Mouse (Mus musculus): ENCODE measurements around the gene Duoxa1. TPM values are rescaled to one million over a fixed set of nuclear protein-coding genes. Genes with fewer than 3 reads are reported as not detected.
"Not testable (repeated sequence)": the region's sequence is repeated elsewhere in the genome, so short reads cannot be mapped to it uniquely, and the experiment has no call there.

Gene Duoxa1
- total and polyA plus RNA-seq, 2 experiments from 2014 or later = 0.41 TPM; not detected in 1

- DNase-seq (ENCODE audit: low spot score) = no peak
- Histone ChIP-seq H3K4me1 (ENCODE audit: insufficient read depth, low read length) (peaks cover 16% of the 10 kb centered on the region; the same call in 1 of the 2 replicates), H3K4me3 (ENCODE audit: low read depth, low read length) (no peak overlapping the region), H3K9me3 (ENCODE audit: low read length) (no peaks in the 10 kb centered on the region), H3K9ac (replicated peaks; ENCODE audit: low read length, poor library complexity, severe bottlenecking) (no peak overlapping the region), H3K4me2 (ENCODE audit: low read depth, low read length, poor library complexity, severe bottlenecking) (no peak overlapping the region), H3K27me3 (ENCODE audit: insufficient read depth, low read length) (no peaks in the 10 kb centered on the region), H3K36me3 (ENCODE audit: insufficient read depth, low read length) (no peaks in the 10 kb centered on the region), H3K27ac (ENCODE audit: low read depth, low read length) (no peak overlapping the region)
- ATAC-seq (ENCODE audit: low FRiP score) = no peak
- peak; percentile 17; the same call in 1 of the 2 replicates for TF ChIP-seq CTCF (IDR thresholded peaks at IDR 0.05)
- 83% methylated on average over 6 of the region's 6 CpGs for WGBS
Observed at GRCm38 (mm10) chr2:122345106-122345893, 31.8 kb upstream of the Duoxa1 start.

- DNase-seq (ENCODE audit: low spot score) = no peak
- Histone ChIP-seq H3K4me1 (ENCODE audit: insufficient read depth, low read length) (no peaks in the 10 kb centered on the region), H3K36me3 (ENCODE audit: insufficient read depth, low read length) (no peaks in the 10 kb centered on the region), H3K9ac (replicated peaks; ENCODE audit: low read length, poor library complexity, severe bottlenecking) (no peak overlapping the region), H3K27ac (ENCODE audit: low read depth, low read length) (no peak overlapping the region), H3K4me2 (ENCODE audit: low read depth, low read length, poor library complexity, severe bottlenecking) (peak overlapping the region; percentile 20), H3K4me3 (ENCODE audit: low read depth, low read length) (peak overlapping the region; percentile 9; the same call in 1 of the 2 replicates), H3K27me3 (ENCODE audit: insufficient read depth, low read length) (no peaks in the 10 kb centered on the region), H3K9me3 (ENCODE audit: low read length) (no peaks in the 10 kb centered on the region)
- 72% methylated on average over 21 of the region's 21 CpGs for WGBS
- no peak for ATAC-seq (ENCODE audit: low FRiP score)
- TF ChIP-seq CTCF (IDR thresholded peaks at IDR 0.05) = no peak
Observed at GRCm38 (mm10) chr2:122337291-122337690, 23.8 kb upstream of the Duoxa1 start.

GRCm38 (mm10) chr2:122334170-122334569, 20.6 kb upstream of the Duoxa1 start:
- DNase-seq (ENCODE audit: low spot score) = no peak

DNA sequence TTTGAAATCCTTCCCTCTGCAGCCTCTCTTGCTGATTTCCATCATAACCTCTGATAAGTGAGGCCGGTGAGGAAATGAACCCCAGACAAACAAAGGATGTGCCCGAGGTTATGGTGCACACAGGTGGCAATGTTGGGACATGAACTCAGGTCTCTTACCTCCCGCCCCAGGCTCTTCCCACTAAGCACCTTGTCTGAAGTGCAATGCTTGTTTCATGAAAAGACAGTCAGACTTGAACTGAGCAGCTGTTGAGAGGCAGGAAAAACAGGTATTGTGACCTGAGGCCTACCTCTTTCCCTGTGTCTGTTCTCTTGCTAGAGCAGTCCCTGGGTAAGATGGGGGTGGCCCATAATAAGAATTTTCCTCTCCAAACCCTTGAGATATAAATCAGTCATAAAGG, 18.7 kb upstream of the Duoxa1 start:
- no peak overlapping the region for H3K4me2 ChIP-seq (ENCODE audit: low read depth, low read length, poor library complexity, severe bottlenecking)
- no peaks in the 10 kb centered on the region for H3K9me3 ChIP-seq (ENCODE audit: low read length)
- no peak overlapping the region for H3K27ac ChIP-seq (ENCODE audit: low read depth, low read length)
- H3K4me3 ChIP-seq (ENCODE audit: low read depth, low read length) = no peak overlapping the region
- H3K9ac ChIP-seq (replicated peaks; ENCODE audit: low read length, poor library complexity, severe bottlenecking) = no peak overlapping the region
- TF ChIP-seq CTCF (IDR thresholded peaks at IDR 0.05) = no peak
- no peak for ATAC-seq (ENCODE audit: low FRiP score)
- no peak for DNase-seq (ENCODE audit: low spot score)
- WGBS = 93% methylated on average over 3 of the region's 3 CpGs
- no peaks in the 10 kb centered on the region for H3K36me3 ChIP-seq (ENCODE audit: insufficient read depth, low read length)
- no peaks in the 10 kb centered on the region for H3K4me1 ChIP-seq (ENCODE audit: insufficient read depth, low read length)
- no peaks in the 10 kb centered on the region for H3K27me3 ChIP-seq (ENCODE audit: insufficient read depth, low read length)

More at GRCm38 (mm10) chr2:122334170-122334569, 20.6 kb upstream of the Duoxa1 start:
- no peak; the same call in 1 of the 2 replicates for ATAC-seq (ENCODE audit: low FRiP score)
- H3K27me3 ChIP-seq (ENCODE audit: insufficient read depth, low read length) = no peaks in the 10 kb centered on the region
- 64% methylated on average over 3 of the region's 3 CpGs for WGBS
- no peak overlapping the region for H3K4me3 ChIP-seq (ENCODE audit: low read depth, low read length)
- no peaks in the 10 kb centered on the region for H3K36me3 ChIP-seq (ENCODE audit: insufficient read depth, low read length)
- no peak overlapping the region for H3K27ac ChIP-seq (ENCODE audit: low read depth, low read length)
- no peaks in the 10 kb centered on the region for H3K9me3 ChIP-seq (ENCODE audit: low read length)
- H3K4me1 ChIP-seq (ENCODE audit: insufficient read depth, low read length) = no peaks in the 10 kb centered on the region
- no peak overlapping the region for H3K9ac ChIP-seq (replicated peaks; ENCODE audit: low read length, poor library complexity, severe bottlenecking)
- no peak for TF ChIP-seq CTCF (IDR thresholded peaks at IDR 0.05)
- H3K4me2 ChIP-seq (ENCODE audit: low read depth, low read length, poor library complexity, severe bottlenecking) = no peak overlapping the region

DNA sequence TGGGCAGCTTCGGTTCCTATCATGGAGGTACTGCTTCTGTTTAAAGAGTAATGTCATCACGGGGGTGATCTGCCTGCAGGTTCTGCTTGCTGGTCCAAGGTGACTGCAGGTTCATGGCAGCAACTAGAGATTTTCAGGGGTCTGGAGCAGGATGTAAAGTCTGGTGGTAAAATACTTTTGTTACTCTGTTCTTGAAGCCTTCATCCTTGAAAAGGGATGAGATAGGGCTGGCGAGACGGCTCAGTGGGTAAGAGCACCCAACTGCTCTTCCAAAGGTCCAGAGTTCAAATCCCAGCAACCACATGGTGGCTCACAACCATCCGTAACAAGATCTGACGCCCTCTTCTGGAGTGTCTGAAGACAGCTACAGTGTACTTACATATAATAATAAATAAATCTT, 16.8 kb upstream of the Duoxa1 start:
- H3K4me2 ChIP-seq (ENCODE audit: low read depth, low read length, poor library complexity, severe bottlenecking); H3K9ac ChIP-seq (replicated peaks; ENCODE audit: low read length, poor library complexity, severe bottlenecking); H3K27ac ChIP-seq (ENCODE audit: low read depth, low read length); H3K27me3 ChIP-seq (ENCODE audit: insufficient read depth, low read length); H3K36me3 ChIP-seq (ENCODE audit: insufficient read depth, low read length); DNase-seq (ENCODE audit: low spot score); H3K4me1 ChIP-seq (ENCODE audit: insufficient read depth, low read length); H3K4me3 ChIP-seq (ENCODE audit: low read depth, low read length); ATAC-seq (ENCODE audit: low FRiP score); H3K9me3 ChIP-seq (ENCODE audit: low read length): not testable (repeated sequence)
- 91% methylated on average over 4 of the region's 6 CpGs for WGBS

DNA sequence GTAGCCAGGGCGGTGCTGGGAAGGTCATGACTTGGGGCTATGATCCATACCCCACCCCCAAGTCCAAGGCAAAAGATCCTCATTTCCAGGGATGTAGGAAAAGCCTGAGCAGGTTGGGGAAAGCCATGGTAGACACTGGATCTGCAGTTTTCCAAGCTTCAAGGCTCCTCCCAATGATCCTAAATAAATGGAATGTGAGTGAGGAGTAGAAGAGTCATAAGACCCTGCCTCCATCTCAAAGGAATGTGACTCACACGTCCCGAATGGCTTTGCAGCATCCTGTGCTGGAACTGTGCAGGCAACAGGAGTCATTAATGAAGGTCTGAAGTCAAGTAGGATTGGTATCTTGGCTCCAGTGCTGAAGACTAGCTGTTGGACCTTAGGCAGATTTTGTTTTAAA, 14.5 kb upstream of the Duoxa1 start:
- Histone ChIP-seq H3K9ac (replicated peaks; ENCODE audit: low read length, poor library complexity, severe bottlenecking) (no peak overlapping the region), H3K27me3 (ENCODE audit: insufficient read depth, low read length) (no peaks in the 10 kb centered on the region), H3K36me3 (ENCODE audit: insufficient read depth, low read length) (no peaks in the 10 kb centered on the region), H3K4me2 (ENCODE audit: low read depth, low read length, poor library complexity, severe bottlenecking) (no peak overlapping the region), H3K9me3 (ENCODE audit: low read length) (no peaks in the 10 kb centered on the region), H3K4me1 (ENCODE audit: insufficient read depth, low read length) (no peaks in the 10 kb centered on the region), H3K27ac (ENCODE audit: low read depth, low read length) (no peak overlapping the region), H3K4me3 (ENCODE audit: low read depth, low read length) (no peak overlapping the region)
- DNase-seq (ENCODE audit: low spot score) (no peak), ATAC-seq (ENCODE audit: low FRiP score) (no peak)
- 72% methylated on average over 3 of the region's 3 CpGs for WGBS
- TF ChIP-seq CTCF (IDR thresholded peaks at IDR 0.05) = no peak

All from midbrain, postnatal 0 days (tissue).